Mouse (Mus musculus) MEL (cell line): ENCODE data around the gene Tmem63a. TPM values are rescaled to one million over a fixed set of nuclear protein-coding genes. Genes with fewer than 3 reads are reported as not detected.

Experiments
- DNase-seq: peaks from one replicate; pipeline ENCODE4 v3.0.0; 2011; ENCODE audit warnings: low read depth, low spot score
- H3K27ac ChIP-seq: 2 replicates; pipeline ENCODE4 v1.5.1; 2012; ENCODE audit warnings: low read depth, mild to moderate bottlenecking, control low read depth, low read length, moderate library complexity; ENCODE audit not compliant: control insufficient read depth
- H3K27me3 ChIP-seq, 2 experiments: fragments of 150-350 bp in 1 of 2; sonication (generic) in 1 of 2; 2 replicates each; pipeline ENCODE4 v1.6.1; 2012; ENCODE audit warnings: low read length in 2 of 2, mild to moderate bottlenecking in 2 of 2, improper control_type of control experiment in 1 of 2, moderate library complexity in 1 of 2; ENCODE audit not compliant: insufficient read depth in 2 of 2, control insufficient read depth in 1 of 2
- H3K36me3 ChIP-seq, 2 experiments: 2 replicates each; pipeline ENCODE4 v1.6.1; 2012 to 2014; ENCODE audit warnings: low read length in 2 of 2, improper control_type of control experiment in 1 of 2, inconsistent platforms in 1 of 2, mild to moderate bottlenecking in 1 of 2; ENCODE audit not compliant: insufficient read depth in 2 of 2, control insufficient read depth in 1 of 2
- H3K4me1 ChIP-seq, 2 experiments: fragments of 150-350 bp in 1 of 2; sonication (generic) in 1 of 2; 2 replicates each; pipeline ENCODE4 v1.6.1; 2012; ENCODE audit warnings: low read length in 2 of 2, improper control_type of control experiment in 1 of 2, mild to moderate bottlenecking in 1 of 2; ENCODE audit not compliant: insufficient read depth in 2 of 2, control insufficient read depth in 1 of 2
- H3K4me3 ChIP-seq, 2 experiments: fragments of 150-350 bp in 1 of 2; sonication (generic) in 1 of 2; 2 replicates each; pipeline ENCODE4 v1.5.1; 2012; ENCODE audit warnings: low read depth in 2 of 2, low read length in 2 of 2, mild to moderate bottlenecking in 2 of 2, moderate library complexity in 2 of 2, control low read depth in 1 of 2, improper control_type of control experiment in 1 of 2; ENCODE audit not compliant: control insufficient read depth in 1 of 2, insufficient read depth in 1 of 2
- H3K79me2 ChIP-seq: 2 replicates; pipeline ENCODE4 v1.6.1; 2012; ENCODE audit warnings: mild to moderate bottlenecking, low read length, moderate library complexity; ENCODE audit not compliant: control insufficient read depth, poor library complexity, insufficient read depth
- H3K9ac ChIP-seq: 2 replicates; pipeline ENCODE4 v1.6.1; 2012; ENCODE audit warnings: low read depth, mild to moderate bottlenecking, control low read depth, low read length, moderate library complexity; ENCODE audit not compliant: control insufficient read depth, poor library complexity, severe bottlenecking
- H3K9me3 ChIP-seq: fragments of 150-350 bp; sonication (generic); replicated peaks from 2 replicates; pipeline ENCODE4 v1.6.1; 2012; ENCODE audit warnings: mild to moderate bottlenecking, low read length, improper control_type of control experiment, moderate library complexity; ENCODE audit not compliant: insufficient read depth
- CHD1 ChIP-seq: IDR thresholded peaks from 2 replicates; pipeline ENCODE4 v1.6.1; 2012; ENCODE audit warnings: low read depth, mild to moderate bottlenecking, inconsistent platforms, low read length, improper control_type of control experiment
- CHD2 ChIP-seq: IDR thresholded peaks from 2 replicates; pipeline ENCODE4 v1.6.1; 2011; ENCODE audit warnings: low read length, improper control_type of control experiment
- CTCF ChIP-seq, 3 experiments: IDR thresholded peaks in 2 of 3; conservative IDR thresholded peaks in 1 of 3; 2 replicates each; pipeline ENCODE4 v1.5.1; 2011 to 2012; ENCODE audit warnings: low read length in 3 of 3, low read depth in 2 of 3, mild to moderate bottlenecking in 2 of 3, improper control_type of control experiment in 1 of 3, inconsistent platforms in 1 of 3, mixed read lengths in 1 of 3, moderate library complexity in 1 of 3; ENCODE audit not compliant: control insufficient read depth in 1 of 3, insufficient read depth in 1 of 3, poor library complexity in 1 of 3, severe bottlenecking in 1 of 3
- ETS1 ChIP-seq: IDR thresholded peaks from 2 replicates; pipeline ENCODE4 v1.6.1; 2012; ENCODE audit warnings: low read depth, mild to moderate bottlenecking, inconsistent platforms, low read length, improper control_type of control experiment, moderate library complexity
- HCFC1 ChIP-seq: IDR thresholded peaks from 2 replicates; pipeline ENCODE4 v1.6.1; 2012; ENCODE audit warnings: low read depth, mild to moderate bottlenecking, inconsistent platforms, low read length, improper control_type of control experiment, moderate library complexity
- JUND ChIP-seq: IDR thresholded peaks from 2 replicates; pipeline ENCODE4 v1.6.1; 2011; ENCODE audit warnings: low read depth, mild to moderate bottlenecking, improper control_type of control experiment, low read length
- KAT2A ChIP-seq: conservative IDR thresholded peaks from 2 replicates; pipeline ENCODE4 v1.6.1; 2012; ENCODE audit warnings: low read depth, low read length, improper control_type of control experiment, inconsistent platforms
- MAFK ChIP-seq: IDR thresholded peaks from 2 replicates; pipeline ENCODE4 v1.6.1; 2011; ENCODE audit warnings: low read depth, mild to moderate bottlenecking, low read length, improper control_type of control experiment, borderline replicate concordance
- MAX ChIP-seq: IDR thresholded peaks from 2 replicates; pipeline ENCODE4 v1.6.1; 2011; ENCODE audit warnings: low read length, improper control_type of control experiment
- MXI1 ChIP-seq: IDR thresholded peaks from 2 replicates; pipeline ENCODE4 v1.6.1; 2011; ENCODE audit warnings: mild to moderate bottlenecking, low read depth, low read length, improper control_type of control experiment
- MYB ChIP-seq: IDR thresholded peaks from 2 replicates; pipeline ENCODE4 v1.6.1; 2011; ENCODE audit warnings: mild to moderate bottlenecking, low read depth, low read length, improper control_type of control experiment
- MYC ChIP-seq: IDR thresholded peaks from 2 replicates; pipeline ENCODE4 v1.6.1; 2011; ENCODE audit warnings: low read depth, mild to moderate bottlenecking, low read length, improper control_type of control experiment, moderate library complexity
- NELFE ChIP-seq: IDR thresholded peaks from 2 replicates; pipeline ENCODE4 v1.6.1; 2011; ENCODE audit warnings: low read depth, low read length, improper control_type of control experiment
- NRF1 ChIP-seq: IDR thresholded peaks from 2 replicates; pipeline ENCODE4 v1.6.1; 2014; ENCODE audit warnings: low read depth, mild to moderate bottlenecking, inconsistent platforms, low read length, improper control_type of control experiment, moderate library complexity; ENCODE audit not compliant: poor library complexity, insufficient read depth, severe bottlenecking
- POLR2AphosphoS5 ChIP-seq: IDR thresholded peaks from 2 replicates; pipeline ENCODE4 v1.6.1; 2012; ENCODE audit warnings: low read depth, borderline replicate concordance, mild to moderate bottlenecking, inconsistent platforms, low read length, moderate library complexity, mixed read lengths
- RAD21 ChIP-seq: IDR thresholded peaks from 2 replicates; pipeline ENCODE4 v1.6.1; 2011; ENCODE audit warnings: mild to moderate bottlenecking, low read depth, low read length, improper control_type of control experiment
- TBP ChIP-seq: IDR thresholded peaks from 2 replicates; pipeline ENCODE4 v1.8.0; 2011; ENCODE audit warnings: low read depth, low read length, improper control_type of control experiment
- USF1 ChIP-seq: IDR thresholded peaks from 2 replicates; pipeline ENCODE4 v1.6.1; 2014; ENCODE audit warnings: low read depth, mild to moderate bottlenecking, inconsistent platforms, low read length, improper control_type of control experiment, moderate library complexity
- USF2 ChIP-seq, 2 experiments: IDR thresholded peaks; 2 replicates each; pipeline ENCODE4 v1.6.1; 2011 to 2012; ENCODE audit warnings: improper control_type of control experiment in 2 of 2, low read length in 2 of 2, borderline replicate concordance in 1 of 2, inconsistent platforms in 1 of 2, low read depth in 1 of 2, mild to moderate bottlenecking in 1 of 2; ENCODE audit not compliant: insufficient read depth in 1 of 2
- ZC3H11A ChIP-seq: IDR thresholded peaks from 2 replicates; pipeline ENCODE4 v1.6.1; 2012; ENCODE audit warnings: low read depth, mild to moderate bottlenecking, inconsistent platforms, low read length, improper control_type of control experiment
- ZMIZ1 ChIP-seq: IDR thresholded peaks from 2 replicates; pipeline ENCODE4 v1.6.1; 2012; ENCODE audit warnings: low read depth, mild to moderate bottlenecking, inconsistent platforms, low read length, improper control_type of control experiment, moderate library complexity
- polyA plus RNA-seq, 2 experiments: library from polyadenylated mRNA; stranded (reverse) in 1 of 2; unstranded in 1 of 2; fragments of >175 nt in 1 of 2; fragments of >200 nt in 1 of 2; gene quantifications; 2 replicates each; pipeline versions ENCODE4 v1.2.1 to v1.2.4; 2012; ENCODE audit warnings: low replicate concordance in 2 of 2, low read depth in 1 of 2; ENCODE audit not compliant: insufficient read length in 2 of 2, insufficient read depth in 1 of 2, missing spikeins in 1 of 2
- total RNA-seq: library from RNA; depleted of rRNA; stranded (reverse); fragments of 300-350 nt; gene quantifications from 2 replicates; pipeline ENCODE4 v1.2.3, GENCODE M21; 2012

Tmem63a gene
- total and polyA plus RNA-seq, 3 experiments = 7.7 to 12.8 TPM; not detected in 1

GRCm38 (mm10) chr1:181009011-181009590 lies 67.0 kb downstream of the Tmem63a start:
- no peak overlapping the region for H3K9ac ChIP-seq
- no peak for TF ChIP-seq CHD1
- no peak for DNase-seq

GRCm38 (mm10) chr1:181009754-181010153 lies 67.6 kb downstream of the Tmem63a start:
- no peak for DNase-seq
- Histone ChIP-seq H3K4me3 (no peak overlapping the region), H3K4me1 (no peaks in the 10 kb centered on the region), H3K36me3 (no peaks in the 10 kb centered on the region), H3K27me3 (peaks cover 2 to 6% of the 10 kb centered on the region in 2 experiments), H3K9me3 (no peaks in the 10 kb centered on the region), H3K9ac (no peak overlapping the region), H3K27ac (no peak overlapping the region), H3K79me2 (no peaks in the 10 kb centered on the region)
- TF ChIP-seq USF1 (no peak), CTCF (IDR thresholded peaks at IDR 0.05 in 2 of 3, conservative IDR thresholded peaks at IDR 0.05 in 1 of 3; ENCODE audit: control insufficient read depth in 1 of 3, insufficient read depth in 1 of 3, low read depth in 2 of 3, low read length in 3 of 3, poor library complexity in 1 of 3, severe bottlenecking in 1 of 3) (no peak), MAX (no peak), ZC3H11A (no peak), JUND (no peak), NELFE (no peak), POLR2AphosphoS5 (no peak), RAD21 (no peak), CHD2 (no peak)

More at GRCm38 (mm10) chr1:181009011-181009590, 67.0 kb downstream of the Tmem63a start:
- Histone ChIP-seq H3K4me3 (no peak overlapping the region), H3K9me3 (no peaks in the 10 kb centered on the region), H3K4me1 (no peaks in the 10 kb centered on the region), H3K36me3 (no peaks in the 10 kb centered on the region), H3K27ac (no peak overlapping the region), H3K79me2 (no peaks in the 10 kb centered on the region), H3K27me3 (peaks cover 2 to 6% of the 10 kb centered on the region in 2 experiments)

- TF ChIP-seq MYC (no peak), CHD2 (no peak), JUND (no peak), KAT2A (no peak), USF1 (no peak), NRF1 (no peak), MAFK (no peak), USF2 (IDR thresholded peaks at IDR 0.05; ENCODE audit: borderline replicate concordance in 1 of 2, insufficient read depth in 1 of 2, low read depth in 1 of 2, low read length in 2 of 2) (no peak), HCFC1 (no peak), POLR2AphosphoS5 (no peak; the same call in 1 of the 2 replicates), ZMIZ1 (no peak), MYB (no peak), MXI1 (no peak), CTCF (IDR thresholded peaks at IDR 0.05 in 2 of 3, conservative IDR thresholded peaks at IDR 0.05 in 1 of 3; ENCODE audit: control insufficient read depth in 1 of 3, insufficient read depth in 1 of 3, low read depth in 2 of 3, low read length in 3 of 3, poor library complexity in 1 of 3, severe bottlenecking in 1 of 3) (no peak), ETS1 (no peak), TBP (no peak)
- Histone ChIP-seq H3K4me1 (no peaks in the 10 kb centered on the region), H3K27me3 (peaks cover 2 to 6% of the 10 kb centered on the region in 2 experiments), H3K4me3 (no peak overlapping the region), H3K27ac (no peak overlapping the region), H3K79me2 (no peaks in the 10 kb centered on the region), H3K36me3 (no peaks in the 10 kb centered on the region), H3K9me3 (no peaks in the 10 kb centered on the region), H3K9ac (no peak overlapping the region)
- DNase-seq = no peak
Observed at GRCm38 (mm10) chr1:181010171-181010932, 68.2 kb downstream of the Tmem63a start.
